Mouse (Mus musculus): ENCODE measurements around the gene Parn. TPM values are rescaled to one million over a fixed set of nuclear protein-coding genes. Genes with fewer than 3 reads are reported as not detected.

Gene Parn
- total and polyA plus RNA-seq, 3 experiments, result 26.7 to 160 (median 38.2) TPM

- H3K9ac ChIP-seq (ENCODE audit: control insufficient read depth, low read depth, low read length, poor library complexity, severe bottlenecking), result no peak overlapping the region
- no peak overlapping the region for H3K4me3 ChIP-seq (ENCODE audit: control insufficient read depth in 1 of 2, insufficient read depth in 1 of 2, low read depth in 2 of 2, low read length in 2 of 2)
- H3K36me3 ChIP-seq (ENCODE audit: control insufficient read depth in 1 of 2, insufficient read depth in 2 of 2, low read length in 2 of 2), result no peaks in the 10 kb centered on the region
- TF ChIP-seq MYB (IDR thresholded peaks at IDR 0.05; ENCODE audit: low read depth, low read length) (no peak), HCFC1 (IDR thresholded peaks at IDR 0.05; ENCODE audit: low read depth, low read length) (no peak), TAL1 (IDR thresholded peaks at IDR 0.05; ENCODE audit: low read length) (no peak), SIN3A (IDR thresholded peaks at IDR 0.05; ENCODE audit: low read length) (no peak), NELFE (IDR thresholded peaks at IDR 0.05; ENCODE audit: low read depth, low read length) (no peak), KAT2A (conservative IDR thresholded peaks at IDR 0.05; ENCODE audit: low read depth, low read length) (no peak), CHD2 (IDR thresholded peaks at IDR 0.05; ENCODE audit: low read length) (no peak), USF1 (IDR thresholded peaks at IDR 0.05; ENCODE audit: low read depth, low read length) (no peak), MAZ (IDR thresholded peaks at IDR 0.05; ENCODE audit: low read depth, low read length) (no peak), ZKSCAN1 (IDR thresholded peaks at IDR 0.05; ENCODE audit: low read depth, low read length) (no peak), ZNF384 (IDR thresholded peaks at IDR 0.05; ENCODE audit: low read depth, low read length) (no peak), MEF2A (IDR thresholded peaks at IDR 0.05; ENCODE audit: extremely low read depth, insufficient replicate concordance, low read depth, low read length, poor library complexity, severe bottlenecking) (no peak), TCF12 (IDR thresholded peaks at IDR 0.05; ENCODE audit: low read depth, low read length) (no peak), POLR2A (IDR thresholded peaks at IDR 0.05; ENCODE audit: control insufficient read depth in 1 of 2, insufficient read depth in 1 of 2, low read depth in 1 of 2, low read length in 2 of 2, poor library complexity in 1 of 2) (no peak), ZC3H11A (IDR thresholded peaks at IDR 0.05; ENCODE audit: low read depth, low read length) (no peak)
- DNase-seq (ENCODE audit: low read depth, low spot score), result no peak
- no peak overlapping the region for H3K27ac ChIP-seq (ENCODE audit: control insufficient read depth, low read depth, low read length)
- no peaks in the 10 kb centered on the region for H3K9me3 ChIP-seq (replicated peaks; ENCODE audit: insufficient read depth, low read length)
- H3K27me3 ChIP-seq (ENCODE audit: control insufficient read depth in 1 of 2, insufficient read depth in 2 of 2, low read length in 2 of 2), result peaks cover 0 to 4% of the 10 kb centered on the region in 2 experiments; a peak in 2 of 4 replicates
- no peaks in the 10 kb centered on the region for H3K4me1 ChIP-seq (ENCODE audit: control insufficient read depth in 1 of 2, insufficient read depth in 2 of 2, low read length in 2 of 2)
- H3K79me2 ChIP-seq (ENCODE audit: control insufficient read depth, insufficient read depth, low read length, poor library complexity), result no peaks in the 10 kb centered on the region
Observed at GRCm38 (mm10) chr16:13493981-13494380, 174.0 kb downstream of the Parn start.

GRCm38 (mm10) chr16:13492996-13493395 is 175.0 kb downstream of the Parn start:
- no peak overlapping the region for H3K4me3 ChIP-seq (ENCODE audit: control insufficient read depth in 1 of 2, insufficient read depth in 1 of 2, low read depth in 2 of 2, low read length in 2 of 2)
- peaks cover 0 to 5% of the 10 kb centered on the region in 2 experiments; a peak in 3 of 4 replicates for H3K27me3 ChIP-seq (ENCODE audit: control insufficient read depth in 1 of 2, insufficient read depth in 2 of 2, low read length in 2 of 2)
- no peaks in the 10 kb centered on the region for H3K79me2 ChIP-seq (ENCODE audit: control insufficient read depth, insufficient read depth, low read length, poor library complexity)
- no peaks in the 10 kb centered on the region for H3K4me1 ChIP-seq (ENCODE audit: control insufficient read depth in 1 of 2, insufficient read depth in 2 of 2, low read length in 2 of 2)
- H3K27ac ChIP-seq (ENCODE audit: control insufficient read depth, low read depth, low read length), result no peak overlapping the region
- H3K9me3 ChIP-seq (replicated peaks; ENCODE audit: insufficient read depth, low read length), result no peaks in the 10 kb centered on the region
- no peak for DNase-seq (ENCODE audit: low read depth, low spot score)
- no peaks in the 10 kb centered on the region for H3K36me3 ChIP-seq (ENCODE audit: control insufficient read depth in 1 of 2, insufficient read depth in 2 of 2, low read length in 2 of 2)
- TF ChIP-seq UBTF (IDR thresholded peaks at IDR 0.05; ENCODE audit: borderline replicate concordance, insufficient read depth, low read depth, low read length), result no peak
- TF ChIP-seq MAZ (IDR thresholded peaks at IDR 0.05; ENCODE audit: low read depth, low read length), result no peak
- no peak for TF ChIP-seq ZKSCAN1 (IDR thresholded peaks at IDR 0.05; ENCODE audit: low read depth, low read length)
- TF ChIP-seq POLR2A (IDR thresholded peaks at IDR 0.05; ENCODE audit: control insufficient read depth in 1 of 2, insufficient read depth in 1 of 2, low read depth in 1 of 2, low read length in 2 of 2, poor library complexity in 1 of 2), result no peak
- TF ChIP-seq USF1 (IDR thresholded peaks at IDR 0.05; ENCODE audit: low read depth, low read length), result no peak
- TF ChIP-seq E2F4 (IDR thresholded peaks at IDR 0.05; ENCODE audit: borderline replicate concordance, low read depth, low read length), result no peak
- TF ChIP-seq TCF12 (IDR thresholded peaks at IDR 0.05; ENCODE audit: low read depth, low read length), result no peak
- no peak for TF ChIP-seq ETS1 (IDR thresholded peaks at IDR 0.05; ENCODE audit: low read depth, low read length)
- TF ChIP-seq MYB (IDR thresholded peaks at IDR 0.05; ENCODE audit: low read depth, low read length), result no peak
- TF ChIP-seq BHLHE40 (IDR thresholded peaks at IDR 0.05; ENCODE audit: borderline replicate concordance, low read depth, low read length), result no peak
- no peak for TF ChIP-seq CHD2 (IDR thresholded peaks at IDR 0.05; ENCODE audit: low read length)
- TF ChIP-seq MEF2A (IDR thresholded peaks at IDR 0.05; ENCODE audit: extremely low read depth, insufficient replicate concordance, low read depth, low read length, poor library complexity, severe bottlenecking), result no peak
- no peak for TF ChIP-seq RCOR1 (IDR thresholded peaks at IDR 0.05; ENCODE audit: low read depth, low read length)
- no peak for TF ChIP-seq MAFK (IDR thresholded peaks at IDR 0.05; ENCODE audit: borderline replicate concordance, low read depth, low read length)
- TF ChIP-seq ELF1 (IDR thresholded peaks at IDR 0.05; ENCODE audit: low read depth, low read length), result no peak
- no peak for TF ChIP-seq MYC (IDR thresholded peaks at IDR 0.05; ENCODE audit: low read depth, low read length)
- no peak for TF ChIP-seq GATA1 (IDR thresholded peaks at IDR 0.05; ENCODE audit: low read depth, low read length)
- H3K9ac ChIP-seq (ENCODE audit: control insufficient read depth, low read depth, low read length, poor library complexity, severe bottlenecking), result no peak overlapping the region

All from MEL (cell line).